In the genomic region with DNA sequence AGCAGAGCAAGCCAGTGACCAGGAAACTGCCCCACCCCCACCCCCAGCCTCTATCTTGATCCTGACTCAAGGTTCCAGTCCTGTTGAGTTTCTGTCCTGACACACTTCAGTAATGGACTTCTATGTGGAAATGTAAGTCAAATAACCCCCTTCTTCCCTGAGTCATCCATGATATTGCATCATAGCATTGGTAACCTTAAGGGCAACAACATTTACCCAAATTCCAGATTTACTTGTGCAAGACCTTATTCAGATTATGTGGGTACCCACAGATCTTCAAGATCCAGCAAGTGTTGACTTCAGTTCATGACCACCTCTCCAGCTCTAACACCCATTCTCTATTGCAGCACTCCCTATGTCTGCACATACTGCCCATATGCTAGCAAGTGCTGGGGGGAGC, we compare ENCODE assay signal across 4 mouse cellular contexts. TPM values are rescaled to one million over a fixed set of nuclear protein-coding genes. Genes with fewer than 3 reads are reported as not detected.
"Had no signal": no experiment of that assay in that cellular context is flagged by ENCODE, and none has a peak within 500 bp of the region (broad histone marks: within the 10 kb centered on the region; RNA-seq: fewer than 3 reads in every experiment).

No protein-coding gene starts in this region.

RNA-seq across cellular contexts. Expression of gene Usp51, which starts 25.3 kb away (rescaled TPM):
- total RNA-seq: heart, postnatal 14 days; heart, postnatal 25 days; heart, postnatal 36 days; hematopoietic stem cell, adult 5-6 weeks had no signal
